Mouse (Mus musculus) brain, embryonic 14.5 days (tissue): ENCODE results near the gene Crmp1. TPM values are rescaled to one million over a fixed set of nuclear protein-coding genes. Genes with fewer than 3 reads are reported as not detected.

Experiments used
- DNase-seq: peaks from one replicate; pipeline ENCODE4 v3.0.0-alpha.2; 2011; ENCODE audit warnings: low read depth
- CTCF ChIP-seq: fragments of 200-500 bp; IDR thresholded peaks from 2 replicates; pipeline ENCODE4 v1.5.1; 2012; ENCODE audit warnings: inconsistent platforms, mild to moderate bottlenecking, moderate library complexity, borderline replicate concordance; ENCODE audit not compliant: insufficient read depth, insufficient read length; ENCODE audit errors: extremely low read depth
- POLR2A ChIP-seq: fragments of 200-500 bp; IDR thresholded peaks from 2 replicates; pipeline ENCODE4 v1.6.1; 2012; ENCODE audit warnings: mild to moderate bottlenecking, inconsistent platforms, borderline replicate concordance; ENCODE audit not compliant: poor library complexity, insufficient read depth, insufficient read length, severe bottlenecking; ENCODE audit errors: extremely low read depth
- polyA plus RNA-seq: library from polyadenylated mRNA; depleted of rRNA; stranded (reverse); fragments of >200 nt; gene quantifications from 2 replicates; pipeline ENCODE4 v1.2.3, GENCODE M21; 2012; rRNA removed

Gene Crmp1
- polyA plus RNA-seq, 1 experiment = 1,134 TPM

GRCm38 (mm10) chr5:37320761-37321160, 79.0 kb downstream of the Crmp1 start:
- TF ChIP-seq CTCF = no peak
- no peak for TF ChIP-seq POLR2A
- DNase-seq = no peak

- TF ChIP-seq POLR2A (no peak), CTCF (no peak)
- no peak for DNase-seq
Measured at GRCm38 (mm10) chr5:37326675-37327074, 84.9 kb downstream of the Crmp1 start.

- no peak for DNase-seq
- TF ChIP-seq POLR2A (no peak), CTCF (no peak)
Measured at GRCm38 (mm10) chr5:37330449-37331132, 88.9 kb downstream of the Crmp1 start.

DNA sequence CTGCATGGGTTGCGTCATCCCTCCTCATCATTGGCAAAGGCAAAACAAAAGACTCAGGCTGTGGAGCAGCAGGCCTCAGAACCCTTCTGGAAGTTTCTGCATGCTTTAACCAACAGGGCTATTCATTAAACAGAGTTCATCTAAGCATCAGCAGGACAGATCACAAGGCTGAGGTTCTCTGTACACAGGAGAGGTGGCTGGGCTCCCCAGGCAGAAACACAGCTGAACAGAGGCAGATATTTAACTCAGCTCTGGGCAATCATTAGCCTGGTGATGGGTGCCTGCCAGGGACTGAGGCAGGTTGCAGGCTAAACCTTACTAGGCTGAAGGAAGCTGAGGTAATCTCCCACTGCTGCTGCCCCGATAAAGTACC, 89.4 kb downstream of the Crmp1 start:
- TF ChIP-seq CTCF = no peak
- TF ChIP-seq POLR2A = no peak
- no peak for DNase-seq

GRCm38 (mm10) chr5:37332066-37332465, 90.3 kb downstream of the Crmp1 start:
- TF ChIP-seq POLR2A (no peak), CTCF (no peak)
- no peak for DNase-seq

- DNase-seq = no peak
- TF ChIP-seq CTCF = no peak
- no peak for TF ChIP-seq POLR2A
Measured at GRCm38 (mm10) chr5:37335061-37335460, 93.3 kb downstream of the Crmp1 start.

DNA sequence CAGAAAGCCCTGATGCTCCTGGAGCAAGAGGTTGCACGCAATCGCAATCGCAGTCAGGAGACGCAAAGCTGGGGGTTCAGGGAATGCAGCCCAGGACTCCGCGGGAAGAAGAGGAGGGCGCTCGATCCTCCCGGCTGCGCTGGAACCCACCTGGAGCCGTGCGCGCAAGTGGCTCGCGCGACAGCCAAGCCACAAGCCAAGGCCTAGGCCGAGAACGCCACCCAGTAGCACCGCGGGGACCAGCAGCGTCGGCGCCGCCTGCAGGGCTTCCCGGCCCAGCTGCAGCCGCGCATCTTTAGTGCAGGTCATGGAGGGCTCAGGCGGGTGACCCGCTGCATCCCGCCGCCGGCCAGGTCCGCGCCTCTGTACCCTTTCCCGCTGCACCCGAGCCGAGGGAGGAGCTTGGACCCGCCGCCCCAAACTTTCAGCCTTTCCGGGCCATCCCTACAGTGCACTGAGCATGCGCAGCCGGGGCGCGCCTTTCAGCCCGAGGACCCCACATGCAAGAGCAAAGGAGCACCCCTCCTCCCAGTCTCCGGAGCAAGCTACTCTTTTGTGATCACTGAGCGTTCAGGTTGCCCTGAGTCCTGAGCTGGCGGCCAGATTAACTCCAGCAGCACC, 94.9 kb downstream of the Crmp1 start, which contains the start of gene Evc:
Gene Evc, minus strand, starts transcription at position 410 of the 621 bp plus-strand sequence.
- TF ChIP-seq CTCF (no peak), POLR2A (peak; percentile 25; the same call in 1 of the 2 replicates)
- DNase-seq = peak; percentile 86

GRCm38 (mm10) chr5:37337696-37338095, 96.0 kb downstream of the Crmp1 start:
- no peak for DNase-seq

GRCm38 (mm10) chr5:37338288-37338687, 96.5 kb downstream of the Crmp1 start, which contains the start of gene Evc2:
Gene Evc2, plus strand, starts transcription at chr5:37338499.
- DNase-seq = peak; percentile 87
- TF ChIP-seq POLR2A = no peak
- peak; percentile 8; the same call in 1 of the 2 replicates for TF ChIP-seq CTCF

More at GRCm38 (mm10) chr5:37337696-37338095, 96.0 kb downstream of the Crmp1 start:
- no peak for TF ChIP-seq CTCF
- TF ChIP-seq POLR2A = no peak

Other genes starting within 250 kb of the Crmp1 start
- gene Gm1043, start 156.6 kb upstream of the Crmp1 start, polyA plus RNA-seq = 7.7 and 10.7 TPM in 2 replicates
- 12.4 and 16.2 TPM in 2 replicates for gene Evc, start 95.0 kb downstream of the Crmp1 start, polyA plus RNA-seq
- 8.8 and 13.5 TPM in 2 replicates for gene Evc2, start 96.6 kb downstream of the Crmp1 start, polyA plus RNA-seq